Mouse (Mus musculus) urinary bladder, adult 18-20 months (tissue): Measurements from ENCODE around the gene Pakap.
A peak's percentile ranks its signal among the peaks of the same experiment; 100 is the strongest.

Experiments used
- DNase-seq, 2 experiments: peaks; one replicate each; pipeline ENCODE4 v3.0.0; 2022; ENCODE audit warnings: low spot score in 2 of 2, mixed read lengths in 2 of 2

The Pakap gene

DNA sequence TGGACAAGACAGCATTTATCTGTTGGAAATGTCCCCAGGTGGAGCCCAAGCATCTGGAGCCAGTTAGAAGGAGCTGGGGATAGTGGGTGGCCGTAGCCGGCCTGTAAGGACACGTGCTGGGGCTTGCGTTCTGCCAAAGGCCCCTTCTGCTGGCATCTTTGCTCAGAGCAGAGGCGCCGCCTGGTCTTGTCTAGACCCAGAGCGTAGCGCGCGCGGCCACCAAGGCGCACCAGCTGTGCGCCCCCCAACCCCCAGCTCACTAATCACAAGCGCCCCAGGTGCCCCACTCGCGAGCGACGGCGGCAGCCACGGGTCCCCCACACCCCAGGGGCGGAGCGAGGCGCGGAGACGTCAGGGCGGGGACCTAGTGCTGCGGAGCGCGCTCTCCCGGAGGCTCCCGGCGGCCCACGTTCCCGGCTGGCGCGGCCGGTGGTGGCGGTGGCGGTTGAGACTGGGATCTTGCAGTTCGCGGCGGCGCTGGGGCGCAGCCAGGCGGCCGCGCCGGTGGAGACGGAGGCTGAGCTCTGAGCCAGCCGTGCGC lies at the start of gene Pakap:
Gene Pakap, plus strand, starts transcription at position 514 of the 541 bp plus-strand sequence.
- DNase-seq, result peak; percentile 9 to 11

DNA sequence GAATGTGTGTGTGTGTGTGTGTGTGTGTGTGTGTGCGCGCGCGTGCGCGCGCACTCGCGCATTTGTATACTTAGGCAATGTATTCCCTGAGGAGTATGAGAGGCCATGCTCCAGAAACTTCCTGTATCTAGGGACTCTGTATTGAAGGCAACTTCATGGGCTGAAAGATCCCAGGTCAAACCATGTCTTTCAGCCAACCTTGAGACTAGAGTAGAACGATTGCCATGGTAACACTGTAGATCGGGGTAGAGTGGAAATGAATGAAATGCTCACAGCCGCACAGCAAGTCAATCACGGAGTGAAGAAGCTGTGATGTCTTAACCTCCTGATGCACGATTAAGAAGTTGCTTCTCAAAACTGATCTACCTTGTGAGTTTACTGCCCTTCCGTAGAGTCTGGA lies 44.5 kb upstream of the Pakap start:
- no peak for DNase-seq

DNA sequence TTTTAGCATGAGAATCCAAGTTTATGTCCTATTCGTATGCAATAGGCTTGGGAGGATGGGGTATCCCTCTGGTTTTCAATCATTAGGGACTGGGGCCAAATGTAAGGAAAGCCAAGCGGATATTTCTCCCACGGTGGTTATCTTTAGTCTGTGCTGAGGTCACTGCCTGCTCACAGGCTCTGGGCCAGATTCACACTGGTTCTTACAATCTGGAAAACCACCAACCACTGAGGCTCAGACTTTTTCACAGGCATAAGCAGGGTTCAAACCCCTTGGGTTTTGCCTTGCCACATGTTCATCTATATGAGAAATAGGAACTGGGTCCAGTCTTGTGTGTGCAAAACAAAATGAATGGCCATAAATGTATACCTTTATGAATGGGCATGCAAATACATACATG lies 43.5 kb upstream of the Pakap start:
- DNase-seq, result no peak

DNA sequence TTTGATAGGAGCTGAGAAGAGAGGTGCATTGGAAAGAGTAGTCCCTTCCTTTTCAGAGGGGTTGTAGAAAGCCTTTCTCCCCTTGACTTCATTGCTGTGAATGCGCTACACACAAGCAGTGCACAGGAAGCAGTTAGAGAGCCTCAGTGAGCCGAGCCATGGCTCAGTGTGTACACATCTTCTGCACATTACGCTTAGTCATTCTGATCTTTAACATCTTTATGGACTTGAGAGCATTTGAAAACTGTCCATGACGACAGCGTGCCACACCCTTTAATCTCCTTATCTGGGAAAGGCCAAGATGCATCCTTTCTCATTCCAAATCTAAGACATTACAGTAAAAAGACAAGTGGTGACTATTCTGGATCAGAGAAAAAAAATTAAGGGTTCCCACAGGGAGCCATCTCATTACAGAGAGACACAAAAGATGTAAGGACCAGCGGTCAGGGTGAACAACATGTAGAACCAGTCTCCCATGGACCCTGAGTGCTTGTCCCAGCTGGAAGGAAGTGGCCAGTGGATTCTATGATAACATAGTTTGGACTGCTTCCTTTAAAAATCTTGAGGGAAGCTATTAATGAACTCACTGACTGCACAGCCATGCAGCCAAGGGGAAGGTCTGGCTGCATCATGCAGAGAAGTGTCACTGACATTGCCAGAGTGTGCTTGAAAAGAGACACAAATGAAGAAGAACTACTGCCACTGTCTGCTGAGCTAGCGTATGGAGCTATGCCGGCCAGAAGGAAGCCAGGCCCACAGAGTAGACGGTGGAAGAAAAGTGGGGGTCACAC lies 42.6 kb upstream of the Pakap start:
- no peak for DNase-seq

DNA sequence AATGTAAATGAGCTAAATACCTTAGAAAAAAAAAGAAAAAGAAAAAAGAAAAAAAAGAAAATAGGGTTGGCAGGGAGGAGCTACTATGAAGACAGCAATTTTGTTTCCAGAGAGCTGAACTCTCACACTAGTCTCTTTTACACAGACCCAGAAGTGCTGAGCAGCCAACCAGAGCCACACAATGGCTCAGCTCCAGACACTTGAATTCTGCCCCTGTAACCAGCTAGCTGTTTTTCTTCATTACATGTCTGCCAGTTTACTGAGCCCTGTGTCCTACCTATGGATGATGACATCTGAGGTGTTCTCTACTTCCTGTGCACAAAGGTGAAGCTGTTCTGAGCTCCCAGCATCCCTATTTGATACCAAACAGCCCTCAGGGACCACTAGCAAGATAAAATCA lies 39.7 kb upstream of the Pakap start:
- no peak for DNase-seq

DNA sequence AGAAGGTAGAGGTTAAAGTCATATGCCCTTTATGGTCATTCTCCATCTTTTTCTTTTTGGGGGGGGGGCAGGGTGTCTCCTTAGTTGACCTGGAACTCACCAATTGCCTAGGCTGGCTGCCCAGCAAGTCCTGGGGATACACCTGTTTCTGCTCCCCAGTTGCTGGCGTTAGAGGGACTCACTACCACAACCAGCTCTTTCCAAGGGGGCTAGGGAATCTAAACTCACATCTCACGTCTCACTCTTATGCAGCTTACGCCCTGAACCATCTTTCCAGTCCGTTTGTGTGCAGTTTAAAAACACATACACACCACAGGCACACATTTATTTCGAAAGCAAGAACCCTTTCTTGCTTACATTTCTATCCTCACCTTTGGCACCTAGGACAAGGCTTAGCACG lies 34.3 kb upstream of the Pakap start:
- DNase-seq, result no peak

DNA sequence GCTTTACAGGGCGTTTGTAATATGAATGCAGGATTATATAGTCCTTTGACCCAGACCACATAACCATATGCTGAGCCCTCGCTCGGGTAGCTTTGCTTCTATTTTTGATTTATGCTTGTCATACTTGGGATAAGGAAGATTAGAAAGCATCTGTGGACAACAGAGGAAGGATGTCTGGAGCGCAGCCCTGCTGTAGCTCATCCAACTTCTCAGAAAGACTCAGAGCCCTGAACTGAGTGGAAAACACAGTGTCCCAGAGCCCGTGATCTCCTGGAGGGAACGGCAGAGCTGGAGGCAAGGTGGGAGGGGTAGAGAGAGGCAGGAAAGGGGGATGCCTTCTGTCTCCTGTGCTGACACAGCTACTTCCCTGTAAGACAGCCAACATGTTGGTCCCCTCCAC lies 33.7 kb upstream of the Pakap start:
- DNase-seq, result no peak

DNA sequence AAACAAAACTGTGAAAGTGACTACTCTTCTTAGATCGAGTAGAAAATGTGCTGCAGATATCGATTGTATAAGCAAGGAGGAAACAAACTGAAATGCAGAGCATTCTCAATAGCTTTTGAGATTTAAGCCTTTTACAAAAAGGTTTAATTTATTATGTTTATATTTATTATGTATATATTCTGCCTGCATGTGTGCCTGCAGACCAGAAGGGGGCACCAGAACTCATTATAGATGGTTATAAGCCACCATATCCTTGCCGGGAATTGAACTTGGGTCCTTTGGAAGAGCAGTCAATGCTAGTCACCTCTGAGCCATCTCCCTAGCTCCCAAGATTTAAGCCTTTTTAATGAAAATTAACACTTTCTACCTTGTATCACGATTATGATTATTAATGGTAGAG lies 32.9 kb upstream of the Pakap start:
- DNase-seq, result no peak

DNA sequence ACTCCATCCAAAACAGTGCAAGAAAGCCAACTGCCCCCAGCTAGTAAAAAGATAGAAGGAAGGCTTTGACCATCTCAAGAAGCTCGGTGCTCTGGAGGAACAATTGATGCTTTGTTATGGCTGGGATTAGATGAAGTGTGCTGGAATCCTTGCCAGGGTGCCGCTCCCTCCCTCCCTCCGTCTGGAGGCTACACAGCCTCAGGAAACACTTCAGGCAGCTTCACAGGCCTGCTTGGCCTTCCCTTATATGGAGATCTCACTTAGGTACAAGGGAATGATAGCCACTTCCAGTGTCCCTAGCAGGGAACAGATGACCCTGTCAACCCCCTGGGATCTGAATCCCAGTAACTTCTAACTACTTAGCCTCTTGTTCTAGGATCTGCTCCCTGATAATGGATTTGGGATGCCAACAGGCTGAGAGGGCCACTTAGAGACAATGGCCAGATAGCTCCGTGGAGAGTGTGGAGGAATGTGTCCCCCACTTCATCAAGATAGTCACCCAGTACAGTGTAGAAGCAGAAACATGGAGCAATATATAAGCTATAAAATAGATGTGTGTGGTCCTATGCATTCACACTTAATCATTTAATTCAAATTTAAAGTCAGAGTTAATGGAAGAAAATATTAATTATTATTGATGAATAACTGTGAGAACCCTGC lies 29.8 kb upstream of the Pakap start:
- no peak for DNase-seq

DNA sequence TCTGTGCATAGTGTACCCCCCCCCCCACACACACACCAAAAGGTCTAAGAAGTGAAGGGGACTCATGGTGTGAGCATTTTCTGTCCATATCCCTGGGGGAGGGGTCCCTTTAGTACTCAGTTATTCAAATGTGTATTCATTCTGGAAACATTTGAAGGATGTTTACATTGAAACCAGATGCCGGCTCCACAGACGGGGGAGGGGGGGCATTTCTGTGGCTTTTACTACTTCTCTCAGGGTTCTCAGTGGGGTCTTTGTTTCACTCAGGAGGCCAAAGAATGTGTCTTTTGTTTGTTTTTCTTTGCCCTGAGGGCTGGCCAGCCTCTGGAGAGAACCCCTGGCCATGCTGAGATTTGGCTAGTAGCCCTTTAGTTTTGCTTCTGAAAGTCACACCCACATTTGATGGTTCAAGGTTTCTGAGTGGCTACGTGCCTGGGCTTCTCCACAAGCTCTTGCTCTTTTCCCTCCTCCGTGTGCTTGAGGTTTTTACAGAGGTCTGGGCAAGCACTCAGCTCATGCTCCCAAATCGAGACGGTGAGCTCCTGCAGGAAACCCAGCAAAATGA lies 24.2 kb upstream of the Pakap start:
- peak in 1 of 2 experiments; percentile 16 for DNase-seq

DNA sequence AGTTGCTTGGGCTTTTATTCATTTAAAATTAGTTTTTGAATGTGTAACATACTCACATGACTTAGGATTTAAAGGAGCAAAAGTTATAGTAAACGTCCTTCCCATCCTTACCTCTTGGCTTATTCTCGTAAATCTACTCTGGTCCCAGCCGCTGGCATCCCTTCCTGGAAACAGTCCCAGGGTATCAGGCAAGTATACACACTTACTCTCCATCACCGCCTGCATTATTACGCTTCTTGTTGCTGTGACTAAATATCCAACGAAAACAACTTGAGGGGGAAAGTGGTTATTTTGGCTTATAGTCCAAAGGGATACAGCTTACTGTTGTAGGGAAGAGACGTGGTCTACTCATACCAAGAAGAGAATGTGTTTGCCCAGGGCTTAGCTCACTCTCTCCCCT lies 20.2 kb upstream of the Pakap start:
- DNase-seq, result no peak

DNA sequence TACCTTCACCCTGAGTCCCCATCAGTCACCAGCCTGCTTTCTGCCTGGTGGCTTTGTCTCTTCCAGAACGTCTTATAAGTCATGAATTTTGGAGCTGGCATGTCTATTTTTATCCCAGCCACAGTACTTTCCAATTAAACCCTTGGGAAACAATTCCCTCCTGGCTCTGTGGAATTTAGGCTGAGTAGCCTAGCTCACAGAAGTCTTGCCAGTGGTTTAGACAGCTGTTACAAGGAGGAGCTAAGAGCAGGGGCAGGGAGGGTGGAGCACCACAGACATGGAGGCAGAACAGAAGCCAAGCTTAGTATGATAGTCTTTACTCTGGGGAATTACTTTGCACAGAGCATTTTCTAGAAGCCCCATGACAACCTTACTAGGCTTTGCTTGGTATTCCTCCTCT lies 17.8 kb upstream of the Pakap start:
- DNase-seq, result no peak

DNA sequence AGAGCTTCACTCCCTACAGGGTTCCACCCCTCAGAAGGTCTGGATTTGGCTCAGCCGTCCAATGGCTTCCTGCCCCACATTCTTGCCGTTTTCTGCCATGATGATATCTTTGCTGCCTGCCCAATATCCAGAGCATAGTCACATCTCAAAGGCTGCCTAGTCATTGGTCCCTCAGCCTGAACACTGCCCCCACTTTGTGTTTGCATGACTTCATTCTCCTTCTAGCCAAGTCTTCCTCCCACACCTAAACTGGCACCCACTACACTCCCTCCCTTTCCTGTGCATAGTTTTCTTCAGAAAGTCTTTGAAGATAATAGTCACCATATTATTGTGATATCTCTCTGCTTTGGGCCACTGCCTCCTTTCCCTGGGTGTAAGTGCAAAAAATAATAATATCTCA lies 10.9 kb upstream of the Pakap start:
- DNase-seq, result no peak

DNA sequence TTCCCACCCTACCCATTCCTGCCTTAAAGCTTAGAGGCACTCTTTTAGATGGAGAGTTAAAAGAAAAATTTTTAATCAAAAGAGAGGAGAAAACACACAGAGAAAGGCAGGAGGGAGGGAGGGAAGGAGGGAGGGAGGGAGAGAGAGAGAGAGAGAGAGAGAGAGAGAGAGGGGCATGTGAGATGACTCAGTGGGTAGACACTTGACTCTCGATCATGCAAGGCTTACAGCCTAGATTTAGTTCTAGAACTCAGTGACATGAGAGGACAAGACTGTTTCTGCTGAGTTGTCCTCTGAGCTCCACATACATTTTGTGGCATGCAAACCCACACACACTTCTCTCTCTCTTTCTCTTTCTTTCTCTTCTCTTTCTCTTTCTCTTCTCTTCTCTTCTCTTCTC lies 8.5 kb upstream of the Pakap start:
- DNase-seq, result no peak

DNA sequence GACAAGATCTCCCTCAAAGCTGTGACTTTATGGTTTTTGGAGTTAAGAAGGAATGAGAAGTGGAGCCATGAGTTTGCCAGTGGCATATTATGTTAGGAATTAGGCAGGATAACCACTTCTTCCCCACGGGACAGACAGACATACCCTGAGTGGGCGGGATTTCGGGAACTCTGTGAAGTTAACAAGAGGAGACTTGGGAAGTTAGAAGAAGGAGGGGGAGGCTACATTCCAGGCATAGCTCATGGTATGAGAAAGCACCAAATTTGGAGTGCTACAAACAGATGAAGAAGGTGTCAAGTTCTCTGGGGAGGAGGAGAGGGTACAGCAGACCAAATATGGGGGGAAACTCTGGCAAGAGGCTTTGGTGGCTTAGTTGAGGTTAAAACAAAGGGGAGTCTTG lies 8.0 kb upstream of the Pakap start:
- no peak for DNase-seq

DNA sequence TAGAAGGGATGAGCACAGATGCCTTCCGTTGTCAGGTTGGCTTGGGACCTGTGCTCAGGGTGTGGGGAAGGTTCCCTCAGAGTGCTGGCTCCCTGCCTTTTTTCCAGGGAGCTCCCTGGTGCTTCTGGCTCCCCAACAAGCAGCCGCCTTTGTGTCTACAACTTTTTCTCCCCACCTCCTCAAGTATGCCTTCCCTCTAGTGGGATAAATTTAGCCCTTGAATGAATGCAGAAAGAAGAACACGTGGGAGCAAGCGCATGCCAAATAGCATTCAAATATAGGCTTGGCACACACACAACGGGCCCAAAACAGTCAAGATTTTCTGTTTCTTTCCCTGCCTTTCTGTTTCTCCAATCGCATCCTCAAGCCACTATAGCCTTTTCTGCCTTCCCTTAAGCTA lies 6.9 kb upstream of the Pakap start:
- no peak for DNase-seq

DNA sequence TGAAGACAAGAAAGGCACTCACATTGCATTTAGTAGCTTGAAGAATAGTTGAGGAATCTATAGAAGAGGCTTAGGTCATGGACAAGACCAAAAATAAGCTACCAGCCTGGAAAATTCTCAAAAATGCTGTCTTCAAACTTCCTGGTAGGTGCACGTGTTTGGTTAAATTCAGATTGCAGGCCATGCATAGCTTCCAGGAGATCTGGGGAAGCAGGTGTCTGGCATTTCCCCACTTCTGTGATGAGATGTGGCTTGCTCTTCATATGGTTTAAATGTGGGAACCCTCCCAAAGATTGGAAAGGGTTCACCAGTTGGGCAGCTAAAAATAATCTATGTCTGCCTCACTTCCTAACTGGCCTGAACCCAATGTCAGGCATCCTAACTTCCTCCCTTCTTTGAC lies 2.7 kb upstream of the Pakap start:
- DNase-seq, result no peak

DNA sequence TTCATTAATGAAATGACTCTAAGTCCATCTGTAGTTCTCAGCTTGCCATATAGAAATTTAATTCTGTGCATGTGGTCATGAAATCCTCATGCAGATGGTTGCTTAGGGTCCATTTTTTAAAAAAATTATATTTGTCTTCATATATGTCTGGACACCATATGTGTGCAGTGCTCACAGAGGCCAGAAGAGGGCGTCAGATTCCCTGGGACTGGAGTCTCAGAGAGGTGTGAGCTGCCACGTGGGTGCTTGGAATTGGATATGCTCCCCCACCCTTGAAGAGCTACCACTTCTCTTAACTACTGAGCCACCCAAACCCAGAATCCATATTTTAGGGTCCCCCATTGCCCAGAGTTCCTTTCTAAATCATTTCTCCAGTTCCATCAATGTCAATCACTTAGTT lies 2.2 kb upstream of the Pakap start:
- DNase-seq, result no peak

DNA sequence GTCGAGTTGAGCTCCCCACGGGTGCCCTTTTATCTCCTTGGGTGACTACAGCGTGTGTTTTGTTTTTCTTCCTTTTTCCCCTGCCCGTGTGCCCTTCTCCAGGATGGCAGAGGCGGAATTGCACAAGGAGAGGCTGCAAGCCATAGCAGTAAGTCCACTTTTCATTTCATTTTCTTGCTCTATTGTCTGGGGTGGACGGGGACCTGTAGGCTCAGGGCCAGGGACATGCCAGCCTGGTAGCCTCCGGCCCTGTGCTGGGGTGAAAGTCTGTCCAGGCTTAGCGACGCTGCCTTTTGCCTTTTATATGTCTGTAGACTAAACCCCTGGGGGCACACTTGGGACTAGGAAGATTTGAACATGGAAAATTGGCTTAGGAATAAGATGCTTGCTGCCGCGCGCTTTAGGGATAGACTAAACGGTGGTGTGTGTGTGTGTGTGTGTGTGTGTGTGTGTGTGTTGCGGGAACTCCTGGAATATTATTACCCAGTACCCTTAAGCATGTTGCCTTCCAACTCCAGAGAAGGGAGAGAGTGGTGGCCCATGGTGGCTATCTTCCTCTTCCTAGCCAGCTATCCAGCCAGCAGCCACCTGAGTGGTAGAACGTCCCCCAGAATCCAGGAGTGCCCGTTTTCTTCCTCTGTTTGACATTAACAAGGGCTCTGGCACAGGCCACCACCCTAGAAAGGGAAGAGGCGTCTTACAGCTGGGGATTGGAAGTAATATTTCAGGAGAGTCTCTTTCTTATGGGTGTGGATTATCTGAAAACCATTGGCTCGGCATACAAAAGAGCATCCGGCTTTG lies 489 bp downstream of the Pakap start:
- DNase-seq, result no peak

DNA sequence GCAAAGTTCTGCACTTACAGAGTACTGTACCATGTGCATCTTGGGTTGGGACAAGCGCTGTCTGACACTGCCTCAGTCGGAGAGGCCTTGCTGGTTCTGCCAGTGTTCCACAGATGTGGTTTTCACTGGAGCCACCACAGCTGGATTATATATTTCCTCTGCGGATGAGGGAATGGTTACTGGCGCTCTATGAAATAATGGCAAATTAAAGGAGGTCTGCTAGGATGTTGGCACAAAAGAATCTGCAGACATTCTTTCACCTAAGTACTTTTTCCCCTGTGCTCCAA lies 1.0 kb downstream of the Pakap start:
- DNase-seq, result no peak

DNA sequence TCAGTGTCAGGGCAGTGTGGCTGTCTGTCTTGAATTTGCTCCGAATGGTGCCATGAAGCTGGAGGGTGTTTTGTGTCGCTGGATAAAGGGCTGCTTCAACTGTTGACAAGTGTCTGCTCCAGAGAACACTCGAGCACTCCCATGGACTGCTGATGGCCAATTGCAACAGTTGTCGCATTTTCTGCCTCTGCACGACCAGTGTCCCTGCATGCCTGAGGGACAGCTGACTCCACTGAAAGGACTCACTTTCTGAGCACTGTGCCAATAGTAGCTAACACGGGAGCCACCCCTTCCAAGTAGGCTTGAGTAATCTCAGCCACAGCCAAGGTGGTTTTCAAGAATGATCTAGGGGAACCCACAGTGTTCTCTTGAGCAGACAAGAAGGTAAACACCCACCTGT lies 1.7 kb downstream of the Pakap start:
- no peak for DNase-seq

DNA sequence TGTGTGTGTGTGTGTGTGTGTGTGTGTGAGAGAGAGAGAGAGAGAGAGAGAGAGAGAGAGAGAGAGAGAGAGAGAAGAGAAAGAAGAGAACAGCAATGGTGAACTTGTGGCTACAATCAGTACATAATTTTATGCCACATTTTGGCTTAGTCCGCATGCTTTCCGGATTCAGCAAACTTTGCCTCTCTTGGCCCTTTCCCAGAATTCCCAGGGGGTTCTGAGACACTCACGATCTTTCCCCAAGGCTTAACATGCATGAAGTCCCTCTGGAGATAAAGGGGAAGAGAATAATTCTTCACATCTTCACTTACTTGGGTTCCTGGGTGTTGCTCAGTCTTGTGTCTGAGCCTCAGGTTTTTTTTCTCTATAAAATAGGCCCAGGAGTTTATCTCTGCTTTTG lies 2.2 kb downstream of the Pakap start:
- DNase-seq, result no peak
